Mouse (Mus musculus) cortical plate, adult 2 months (tissue): Measurements from ENCODE around the gene Trib3.

Experiments
- CTCF ChIP-seq: fragments of 200-500 bp; IDR thresholded peaks from 2 replicates; pipeline ENCODE4 v1.5.1; 2011; ENCODE audit warnings: mild to moderate bottlenecking, control low read depth, low read length; ENCODE audit not compliant: insufficient read depth; ENCODE audit errors: extremely low read depth
- POLR2A ChIP-seq: fragments of 200-500 bp; IDR thresholded peaks from 2 replicates; pipeline ENCODE4 v1.6.1; 2011; ENCODE audit warnings: mild to moderate bottlenecking, low read length, control low read depth; ENCODE audit not compliant: insufficient read depth; ENCODE audit errors: extremely low read depth

- no peak for TF ChIP-seq POLR2A
- no peak for TF ChIP-seq CTCF
Measured at GRCm38 (mm10) chr2:152333345-152334006, 10.4 kb downstream of the Trib3 start.
